Mouse (Mus musculus): ENCODE results near the gene Gm49322.

- TF ChIP-seq CTCF (IDR thresholded peaks at IDR 0.05): peak; percentile 83
- TF ChIP-seq EP300 (IDR thresholded peaks at IDR 0.05): peak; percentile 57
Observed at GRCm38 (mm10) chr10:80661149-80661548, 55.3 kb downstream of the Gm49322 start.

Data from lung, postnatal 0 days (tissue).